Mouse (Mus musculus): ENCODE data around the gene Gucy2c. TPM values are rescaled to one million over a fixed set of nuclear protein-coding genes. Genes with fewer than 3 reads are reported as not detected.

Gene Gucy2c
- total RNA-seq, 2 experiments from 2014 or later, result not detected

- no peak for ATAC-seq (replicated peaks; ENCODE audit: low FRiP score, poor library complexity, severe bottlenecking)
Observed at GRCm38 (mm10) chr6:136804705-136805408, 23.3 kb upstream of the Gucy2c start.

- peak; percentile 65 for ATAC-seq (replicated peaks; ENCODE audit: low FRiP score, poor library complexity, severe bottlenecking)
Observed at GRCm38 (mm10) chr6:136803739-136804633, 22.4 kb upstream of the Gucy2c start, which contains the start of gene Hist4h4. TSS of gene Hist4h4 (minus strand) at chr6:136804415.

- ATAC-seq (replicated peaks; ENCODE audit: low FRiP score, poor library complexity, severe bottlenecking), result peak; percentile 14
Observed at GRCm38 (mm10) chr6:136803093-136803738, 21.7 kb upstream of the Gucy2c start.

- no peak for ATAC-seq (replicated peaks; ENCODE audit: low FRiP score, poor library complexity, severe bottlenecking)
Observed at GRCm38 (mm10) chr6:136801274-136801673, 19.7 kb upstream of the Gucy2c start.

GRCm38 (mm10) chr6:136800710-136801109 is 19.1 kb upstream of the Gucy2c start:
- no peak for ATAC-seq (replicated peaks; ENCODE audit: low FRiP score, poor library complexity, severe bottlenecking)

- ATAC-seq (replicated peaks; ENCODE audit: low FRiP score, poor library complexity, severe bottlenecking), result peak; percentile 85
Observed at GRCm38 (mm10) chr6:136797874-136798693, 16.5 kb upstream of the Gucy2c start.

GRCm38 (mm10) chr6:136795850-136796249 is 14.3 kb upstream of the Gucy2c start:
- no peak for ATAC-seq (replicated peaks; ENCODE audit: low FRiP score, poor library complexity, severe bottlenecking)

- ATAC-seq (replicated peaks; ENCODE audit: low FRiP score, poor library complexity, severe bottlenecking), result no peak
Observed at GRCm38 (mm10) chr6:136795110-136795509, 13.5 kb upstream of the Gucy2c start.

- ATAC-seq (replicated peaks; ENCODE audit: low FRiP score, poor library complexity, severe bottlenecking), result no peak
Observed at GRCm38 (mm10) chr6:136793831-136794525, 12.4 kb upstream of the Gucy2c start.

- no peak for ATAC-seq (replicated peaks; ENCODE audit: low FRiP score, poor library complexity, severe bottlenecking)
Observed at GRCm38 (mm10) chr6:136792884-136793758, 11.6 kb upstream of the Gucy2c start.

- ATAC-seq (replicated peaks; ENCODE audit: low FRiP score, poor library complexity, severe bottlenecking), result no peak
Observed at GRCm38 (mm10) chr6:136789391-136789971, 7.9 kb upstream of the Gucy2c start.

GRCm38 (mm10) chr6:136782761-136783160 is 1.2 kb upstream of the Gucy2c start:
- ATAC-seq (replicated peaks; ENCODE audit: low FRiP score, poor library complexity, severe bottlenecking), result no peak

- no peak for ATAC-seq (replicated peaks; ENCODE audit: low FRiP score, poor library complexity, severe bottlenecking)
Observed at GRCm38 (mm10) chr6:136782146-136782545, 581 bp upstream of the Gucy2c start.

- ATAC-seq (replicated peaks; ENCODE audit: low FRiP score, poor library complexity, severe bottlenecking), result no peak
Observed at GRCm38 (mm10) chr6:136776392-136776791, 5.2 kb downstream of the Gucy2c start.

- no peak for ATAC-seq (replicated peaks; ENCODE audit: low FRiP score, poor library complexity, severe bottlenecking)
Observed at GRCm38 (mm10) chr6:136769859-136770258, 11.7 kb downstream of the Gucy2c start.

GRCm38 (mm10) chr6:136769143-136769542 is 12.4 kb downstream of the Gucy2c start:
- no peak for ATAC-seq (replicated peaks; ENCODE audit: low FRiP score, poor library complexity, severe bottlenecking)

- no peak for ATAC-seq (replicated peaks; ENCODE audit: low FRiP score, poor library complexity, severe bottlenecking)
Observed at GRCm38 (mm10) chr6:136763912-136764311, 17.7 kb downstream of the Gucy2c start.

GRCm38 (mm10) chr6:136750567-136750966 is 31.0 kb downstream of the Gucy2c start:
- no peak for ATAC-seq (replicated peaks; ENCODE audit: low FRiP score, poor library complexity, severe bottlenecking)
